Mouse (Mus musculus) intestine, embryonic 14.5 days (tissue): ENCODE measurements around the gene Tmem45a. TPM values are rescaled to one million over a fixed set of nuclear protein-coding genes. Genes with fewer than 3 reads are reported as not detected.
A peak's percentile ranks its signal among the peaks of the same experiment; 100 is the strongest.
"Not testable (repeated sequence)": the region's sequence is repeated elsewhere in the genome, so short reads cannot be mapped to it uniquely, and the experiment has no call there.

Experiments used
- ATAC-seq: fragments of 200-750 bp; cut with Nextera tagmentation; replicated peaks from 2 replicates; pipeline ENCODE4 v1.8.0; 2017; ENCODE audit warnings: low read depth, moderate number of reproducible peaks, moderate TSS enrichment, moderate library complexity; ENCODE audit not compliant: low FRiP score, low TSS enrichment
- DNase-seq: peaks from one replicate; pipeline ENCODE4 v3.0.0-alpha.2; 2018; ENCODE audit warnings: low spot score
- H3K27ac ChIP-seq: fragments of 300-500 bp; sonication (generic); 2 replicates; pipeline ENCODE4 v1.5.1; 2014; ENCODE audit warnings: low read depth, mild to moderate bottlenecking, control low read depth
- H3K27me3 ChIP-seq: fragments of 300-500 bp; sonication (generic); replicated peaks from 2 replicates; pipeline ENCODE4 v1.6.1; 2014; ENCODE audit warnings: low read length, control low read depth; ENCODE audit not compliant: control insufficient read depth, insufficient read depth
- H3K36me3 ChIP-seq: fragments of 300-500 bp; sonication (generic); 2 replicates; pipeline ENCODE4 v1.6.1; 2014; ENCODE audit warnings: low read length, control low read depth; ENCODE audit not compliant: control insufficient read depth, insufficient read depth
- H3K4me1 ChIP-seq: fragments of 300-500 bp; sonication (generic); replicated peaks from 2 replicates; pipeline ENCODE4 v1.6.1; 2014; ENCODE audit warnings: low read length, control low read depth, mixed read lengths; ENCODE audit not compliant: control insufficient read depth, insufficient read depth
- H3K4me2 ChIP-seq: fragments of 300-500 bp; sonication (generic); 2 replicates; pipeline ENCODE4 v1.6.1; 2014; ENCODE audit warnings: low read length
- H3K4me3 ChIP-seq: fragments of 300-500 bp; sonication (generic); 2 replicates; pipeline ENCODE4 v1.5.1; 2014; ENCODE audit warnings: low read depth, low read length, control low read depth, mixed read lengths
- H3K9ac ChIP-seq: fragments of 300-500 bp; sonication (generic); 2 replicates; pipeline ENCODE4 v1.6.1; 2014; ENCODE audit warnings: mild to moderate bottlenecking, low read length
- H3K9me3 ChIP-seq: fragments of 300-500 bp; sonication (generic); 2 replicates; pipeline ENCODE4 v1.6.1; 2016; ENCODE audit warnings: low read length, control low read depth; ENCODE audit not compliant: control insufficient read depth
- WGBS: fragments of 180-500 bp; shearing (Covaris S2); extraction: QIAGEN DNeasy Blood & Tissue Kit; methylation state at CpG from one replicate; pipeline ENCODE4 v1.1.7; 2014; 5-methylcytosine and 5-hydroxymethylcytosine counted together
- polyA plus RNA-seq: library from polyadenylated mRNA; unstranded; fragments of >200 nt; fragmentation: Nextera tagmentation; extraction: Ambion mirVana; gene quantifications from 2 replicates; pipeline ENCODE4 v1.2.1, GENCODE M21; 2014

Gene Tmem45a
- polyA plus RNA-seq = 35.4 and 36.1 TPM in 2 replicates

DNA sequence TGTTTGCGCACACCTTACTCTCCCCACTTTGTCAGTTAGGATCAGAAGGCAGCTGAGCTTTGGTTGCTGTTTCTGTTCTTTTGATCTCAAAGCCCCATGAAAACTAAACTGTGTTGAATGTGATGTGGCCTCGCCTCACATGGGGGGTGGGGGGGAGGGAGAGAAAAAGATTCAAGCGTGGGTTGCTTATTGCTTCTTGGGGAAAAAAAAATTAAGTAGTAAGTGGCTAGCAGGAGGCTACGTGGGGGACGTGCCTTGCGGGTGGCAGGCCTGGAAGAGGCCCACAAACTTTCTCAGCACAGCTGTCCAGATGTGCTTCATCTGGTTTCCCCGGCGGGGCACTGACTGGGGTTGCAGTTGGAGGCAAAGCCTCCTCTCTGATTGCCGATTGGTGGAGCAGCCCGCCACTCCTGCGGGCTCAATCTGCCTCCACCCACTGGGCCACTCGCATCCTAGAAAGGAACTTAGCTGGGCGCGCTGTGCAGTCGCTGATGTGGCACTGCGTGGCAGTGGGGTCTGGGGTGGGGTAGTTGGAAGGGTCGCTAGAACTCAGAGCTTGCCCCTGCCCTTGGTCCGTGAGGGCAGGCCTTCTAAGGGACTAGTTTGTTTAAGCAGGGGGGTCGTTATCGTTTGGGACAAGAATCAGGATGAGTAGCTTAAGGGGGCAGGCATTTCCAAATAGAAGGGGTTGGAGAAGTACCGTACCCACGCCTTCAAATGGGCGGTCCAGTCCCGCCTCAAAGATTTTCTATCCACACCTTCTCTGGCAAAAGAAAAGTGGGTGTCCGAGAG lies at the start of gene Tmem45a:
TSS of gene Tmem45a (minus strand) at position 343 of the 792 bp plus-strand sequence.
- Histone ChIP-seq H3K27me3 (no peaks in the 10 kb centered on the region), H3K27ac (peak within 1 kb of the TSS; percentile 70), H3K9ac (peak within 1 kb of the TSS; percentile 51), H3K4me3 (peak within 1 kb of the TSS; percentile 63), H3K36me3 (no peaks in the 10 kb centered on the region), H3K9me3 (no peaks in the 10 kb centered on the region), H3K4me2 (peak within 1 kb of the TSS; percentile 55), H3K4me1 (no peaks in the 10 kb centered on the region)
- DNase-seq (peak; percentile 92), ATAC-seq (peak; percentile 98)
- 3% methylated on average over 25 of the region's 25 CpGs for WGBS

DNA sequence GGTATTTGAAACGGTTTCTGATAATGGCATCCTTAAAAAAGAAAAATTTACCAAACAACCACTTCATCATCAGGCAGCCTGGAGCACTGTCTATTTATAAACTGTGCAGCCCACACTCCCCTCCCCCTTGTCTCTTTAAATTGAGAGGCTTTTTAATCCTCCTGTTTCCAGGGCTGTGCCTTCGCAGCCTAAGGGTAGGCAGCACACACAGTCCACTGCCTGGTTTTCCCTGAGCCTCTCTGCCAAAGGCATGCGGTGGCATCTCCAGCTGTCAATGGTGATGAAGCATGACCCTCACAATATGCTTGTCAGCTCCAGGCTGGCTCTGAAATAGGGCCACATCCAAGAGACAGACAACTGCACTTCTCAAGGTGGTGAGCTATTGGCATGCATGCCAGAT lies 42.1 kb upstream of the Tmem45a start, which contains the start of gene Lnp1:
TSS of gene Lnp1 (minus strand) at position 39 of the 400 bp plus-strand sequence.
- H3K9ac ChIP-seq = no peak within 1 kb of the TSS
- H3K9me3 ChIP-seq = no peaks in the 10 kb centered on the region
- ATAC-seq = no peak
- no peaks in the 10 kb centered on the region for H3K4me1 ChIP-seq
- no peaks in the 10 kb centered on the region for H3K27me3 ChIP-seq
- H3K4me3 ChIP-seq = no peak within 1 kb of the TSS
- 39% methylated on average over 3 of the region's 3 CpGs for WGBS
- H3K27ac ChIP-seq = no peak within 1 kb of the TSS
- DNase-seq = no peak
- H3K4me2 ChIP-seq = no peak within 1 kb of the TSS
- H3K36me3 ChIP-seq = no peaks in the 10 kb centered on the region

GRCm38 (mm10) chr16:56920102-56920657 lies 34.2 kb upstream of the Tmem45a start:
- H3K4me3 ChIP-seq = no peak overlapping the region
- H3K27ac ChIP-seq = no peak overlapping the region
- ATAC-seq (peak; percentile 69; the same call in 1 of the 2 replicates), DNase-seq (peak; percentile 52)
- WGBS = 17% methylated on average over 8 of the region's 8 CpGs
- H3K4me2 ChIP-seq = no peak overlapping the region
- no peaks in the 10 kb centered on the region for H3K9me3 ChIP-seq
- no peaks in the 10 kb centered on the region for H3K4me1 ChIP-seq
- no peaks in the 10 kb centered on the region for H3K27me3 ChIP-seq
- no peak overlapping the region for H3K9ac ChIP-seq
- no peaks in the 10 kb centered on the region for H3K36me3 ChIP-seq

GRCm38 (mm10) chr16:56917230-56917629 lies 31.3 kb upstream of the Tmem45a start:
- WGBS = 88% methylated on average over 7 of the region's 7 CpGs
- DNase-seq (no peak), ATAC-seq (no peak)
- no peak overlapping the region for H3K4me2 ChIP-seq
- no peaks in the 10 kb centered on the region for H3K36me3 ChIP-seq
- H3K4me3 ChIP-seq = no peak overlapping the region
- H3K9ac ChIP-seq = no peak overlapping the region
- no peaks in the 10 kb centered on the region for H3K4me1 ChIP-seq
- no peaks in the 10 kb centered on the region for H3K27me3 ChIP-seq
- no peak overlapping the region for H3K27ac ChIP-seq
- H3K9me3 ChIP-seq = no peaks in the 10 kb centered on the region

DNA sequence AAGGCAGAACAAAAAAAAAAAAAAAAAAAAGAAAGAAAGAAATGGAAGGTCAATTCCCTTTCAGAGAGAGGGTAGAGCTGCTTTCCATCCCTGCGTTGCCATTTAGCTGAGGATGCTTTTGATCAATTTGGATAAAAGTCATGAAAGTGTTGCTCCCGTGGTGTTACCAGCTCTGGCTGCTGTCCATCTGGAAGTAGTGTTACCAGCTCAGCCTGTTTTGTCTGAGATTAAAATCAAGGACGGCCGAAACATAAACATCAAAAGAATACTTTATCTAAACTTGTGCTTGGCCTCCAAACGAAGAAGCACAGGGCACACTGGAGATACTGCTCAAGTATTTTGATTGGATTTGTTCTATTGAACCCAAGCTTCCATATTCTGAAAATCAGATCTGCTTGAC lies 23.0 kb upstream of the Tmem45a start:
- H3K9me3 ChIP-seq = no peaks in the 10 kb centered on the region
- no peaks in the 10 kb centered on the region for H3K36me3 ChIP-seq
- no peak for DNase-seq
- no peak overlapping the region for H3K9ac ChIP-seq
- H3K27me3 ChIP-seq = no peaks in the 10 kb centered on the region
- H3K4me1 ChIP-seq = no peaks in the 10 kb centered on the region
- ATAC-seq = no peak
- no peak overlapping the region for H3K4me2 ChIP-seq
- no peak overlapping the region for H3K27ac ChIP-seq
- H3K4me3 ChIP-seq = no peak overlapping the region
- 52% methylated on average over 5 of the region's 5 CpGs for WGBS

DNA sequence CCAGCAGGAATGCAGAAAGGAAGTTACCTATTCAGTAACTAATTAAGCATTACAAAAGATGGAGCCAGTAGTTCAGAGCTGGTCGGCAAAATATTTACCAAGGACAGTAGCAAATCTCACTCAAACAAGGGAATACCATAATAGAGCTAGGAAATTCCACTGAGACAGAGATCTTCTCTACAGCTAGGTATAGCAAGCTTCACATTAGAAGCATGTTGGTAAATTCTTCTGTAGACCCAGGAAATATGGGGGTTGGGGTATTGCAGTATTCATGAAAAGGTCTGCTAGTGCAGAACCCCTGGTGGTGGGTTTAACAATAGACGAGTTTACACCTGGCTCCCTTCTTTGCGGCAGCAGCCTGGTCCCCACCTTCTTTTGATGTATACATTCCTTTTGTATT lies 16.2 kb upstream of the Tmem45a start:
- 56% methylated on average over 3 of the region's 3 CpGs for WGBS
- H3K36me3 ChIP-seq, H3K4me1 ChIP-seq, DNase-seq, H3K4me2 ChIP-seq, H3K9me3 ChIP-seq, H3K27me3 ChIP-seq, H3K4me3 ChIP-seq, H3K9ac ChIP-seq, H3K27ac ChIP-seq, ATAC-seq: not testable (repeated sequence)

GRCm38 (mm10) chr16:56891583-56891982 lies 5.6 kb upstream of the Tmem45a start:
- no peaks in the 10 kb centered on the region for H3K9me3 ChIP-seq
- H3K27me3 ChIP-seq = no peaks in the 10 kb centered on the region
- H3K4me3 ChIP-seq = no peak overlapping the region
- no peak overlapping the region for H3K27ac ChIP-seq
- WGBS = 83% methylated on average over 5 of the region's 5 CpGs
- H3K9ac ChIP-seq = no peak overlapping the region
- ATAC-seq (no peak), DNase-seq (no peak)
- no peaks in the 10 kb centered on the region for H3K4me1 ChIP-seq
- H3K4me2 ChIP-seq = no peak overlapping the region
- no peaks in the 10 kb centered on the region for H3K36me3 ChIP-seq

DNA sequence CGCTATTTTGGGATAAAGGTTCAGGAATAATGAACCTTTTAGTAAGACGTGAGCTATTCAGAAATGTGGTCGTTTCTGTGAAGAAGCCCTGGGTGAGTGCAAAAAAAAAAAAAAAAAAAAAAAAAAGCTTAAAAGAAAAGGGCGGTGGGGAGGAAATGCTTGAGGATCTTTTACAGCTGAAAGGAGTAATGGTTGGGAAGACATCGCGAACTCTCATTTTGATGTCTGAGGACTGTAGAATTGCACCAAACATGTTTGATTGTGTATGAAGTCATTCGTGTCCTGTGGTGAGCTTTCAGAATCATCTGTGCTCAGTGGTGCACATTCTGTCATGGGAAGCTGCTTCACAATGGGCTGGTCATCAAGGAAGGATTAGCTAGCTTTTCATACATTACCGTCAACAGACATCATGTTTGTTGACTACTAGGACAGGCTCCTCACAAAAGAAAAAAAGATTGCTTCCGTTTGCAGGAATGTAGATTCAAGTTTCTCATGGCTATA lies 700 bp upstream of the Tmem45a start:
- H3K27me3 ChIP-seq = no peaks in the 10 kb centered on the region
- no peaks in the 10 kb centered on the region for H3K9me3 ChIP-seq
- 32% methylated on average over 9 of the region's 9 CpGs for WGBS
- peak overlapping the region; percentile 55 for H3K4me2 ChIP-seq
- DNase-seq (no peak), ATAC-seq (no peak)
- H3K4me3 ChIP-seq = peak overlapping the region; percentile 63
- H3K9ac ChIP-seq = peak overlapping the region; percentile 51; the same call in 1 of the 2 replicates
- H3K36me3 ChIP-seq = no peaks in the 10 kb centered on the region
- no peaks in the 10 kb centered on the region for H3K4me1 ChIP-seq
- H3K27ac ChIP-seq = 0 out of 2 replicates have a peak overlapping the region, but pooled peaks have one; percentile 64
